Mouse (Mus musculus) kidney, embryonic 16.5 days (tissue): Measurements from ENCODE around the gene Angptl4. TPM values are rescaled to one million over a fixed set of nuclear protein-coding genes. Genes with fewer than 3 reads are reported as not detected.
"Not testable (repeated sequence)": the region's sequence is repeated elsewhere in the genome, so short reads cannot be mapped to it uniquely, and the experiment has no call there.

Source experiments
- ATAC-seq: fragments of 200-750 bp; cut with Nextera tagmentation; 2 replicates; pipeline ENCODE4 v1.8.0; 2017; ENCODE audit warnings: moderate TSS enrichment; ENCODE audit not compliant: low FRiP score, low TSS enrichment
- H3K27ac ChIP-seq: fragments of 300-500 bp; sonication (generic); 2 replicates; pipeline ENCODE4 v1.5.1; 2014; ENCODE audit warnings: low read length
- H3K27me3 ChIP-seq: fragments of 300-500 bp; sonication (generic); 2 replicates; pipeline ENCODE4 v1.6.1; 2014; ENCODE audit warnings: low read length, control low read depth, mixed read lengths; ENCODE audit not compliant: insufficient read depth
- H3K36me3 ChIP-seq: fragments of 300-500 bp; sonication (generic); 2 replicates; pipeline ENCODE4 v1.6.1; 2014; ENCODE audit warnings: low read length, control low read depth, mixed read lengths; ENCODE audit not compliant: insufficient read depth
- H3K4me1 ChIP-seq: fragments of 300-500 bp; sonication (generic); 2 replicates; pipeline ENCODE4 v1.6.1; 2014; ENCODE audit warnings: low read length, control low read depth, mixed read lengths; ENCODE audit not compliant: insufficient read depth
- H3K4me2 ChIP-seq: fragments of 300-500 bp; sonication (generic); replicated peaks from 2 replicates; pipeline ENCODE4 v1.6.1; 2014; ENCODE audit warnings: low read depth, low read length
- H3K4me3 ChIP-seq: fragments of 300-500 bp; sonication (generic); 2 replicates; pipeline ENCODE4 v1.5.1; 2014; ENCODE audit warnings: mild to moderate bottlenecking, low read length
- H3K9ac ChIP-seq: fragments of 300-500 bp; sonication (generic); replicated peaks from 2 replicates; pipeline ENCODE4 v1.6.1; 2014; ENCODE audit warnings: low read length
- H3K9me3 ChIP-seq: fragments of 300-500 bp; sonication (generic); 2 replicates; pipeline ENCODE4 v1.6.1; 2016; ENCODE audit warnings: low read length, control low read depth
- WGBS: fragments of 180-500 bp; shearing (Covaris S2); extraction: QIAGEN DNeasy Blood & Tissue Kit; methylation state at CpG from one replicate; pipeline ENCODE4 v1.1.7; 2014; 5-methylcytosine and 5-hydroxymethylcytosine counted together
- polyA plus RNA-seq: library from polyadenylated mRNA; unstranded; fragments of >200 nt; fragmentation: Nextera tagmentation; extraction: Ambion mirVana; gene quantifications from 2 replicates; pipeline ENCODE4 v1.2.1, GENCODE M21; 2015

Angptl4 gene
- polyA plus RNA-seq: 28.4 and 29.5 TPM in 2 replicates

GRCm38 (mm10) chr17:33781124-33781977, at the start of gene Angptl4:
TSS of gene Angptl4 (minus strand) at chr17:33781830.
- peaks cover 11% of the 10 kb centered on the region; the same call in 1 of the 2 replicates for H3K36me3 ChIP-seq
- H3K27ac ChIP-seq: peak within 1 kb of the TSS; percentile 82
- H3K27me3 ChIP-seq: no peaks in the 10 kb centered on the region
- WGBS: under 1% methylated on average over 50 of the region's 50 CpGs
- H3K4me1 ChIP-seq: peaks cover 31% of the 10 kb centered on the region
- H3K4me3 ChIP-seq: peak within 1 kb of the TSS; percentile 51
- H3K4me2 ChIP-seq: peak within 1 kb of the TSS; percentile 91
- ATAC-seq: peak; percentile 85
- H3K9ac ChIP-seq: peak within 1 kb of the TSS; percentile 65
- no peaks in the 10 kb centered on the region for H3K9me3 ChIP-seq

GRCm38 (mm10) chr17:33829561-33829960, 47.9 kb upstream of the Angptl4 start:
- H3K4me1 ChIP-seq: peaks cover 12% of the 10 kb centered on the region
- H3K4me3 ChIP-seq: no peak overlapping the region
- H3K27ac ChIP-seq: no peak overlapping the region
- ATAC-seq: no peak
- no peak overlapping the region for H3K9ac ChIP-seq
- WGBS: 90% methylated on average over 10 of the region's 10 CpGs
- H3K9me3 ChIP-seq: no peaks in the 10 kb centered on the region
- no peaks in the 10 kb centered on the region for H3K27me3 ChIP-seq
- no peak overlapping the region for H3K4me2 ChIP-seq
- peaks cover 50% of the 10 kb centered on the region for H3K36me3 ChIP-seq

GRCm38 (mm10) chr17:33828892-33829291, 47.3 kb upstream of the Angptl4 start:
- ATAC-seq: no peak; the same call in 1 of the 2 replicates
- 50% methylated on average over 2 of the region's 2 CpGs for WGBS
- Histone ChIP-seq H3K9me3 (no peaks in the 10 kb centered on the region), H3K27ac (no peak overlapping the region), H3K9ac (no peak overlapping the region), H3K4me3 (no peak overlapping the region), H3K4me2 (no peak overlapping the region), H3K36me3 (peaks cover 43% of the 10 kb centered on the region), H3K4me1 (peaks cover 12% of the 10 kb centered on the region), H3K27me3 (no peaks in the 10 kb centered on the region)

GRCm38 (mm10) chr17:33826850-33827249, 45.2 kb upstream of the Angptl4 start:
- H3K27me3 ChIP-seq: no peaks in the 10 kb centered on the region
- H3K9ac ChIP-seq: no peak overlapping the region
- peaks cover 28% of the 10 kb centered on the region for H3K4me1 ChIP-seq
- whole genome bisulfite sequencing: 1% methylated on average over 3 of the region's 3 CpGs
- no peak overlapping the region for H3K4me3 ChIP-seq
- H3K4me2 ChIP-seq: no peak overlapping the region
- H3K27ac ChIP-seq: no peak overlapping the region
- H3K9me3 ChIP-seq: no peaks in the 10 kb centered on the region
- ATAC-seq: no peak
- H3K36me3 ChIP-seq: peaks cover 39% of the 10 kb centered on the region

GRCm38 (mm10) chr17:33825462-33825861, 43.8 kb upstream of the Angptl4 start:
- Histone ChIP-seq H3K4me3 (peak overlapping the region; percentile 88), H3K4me1 (peaks cover 28% of the 10 kb centered on the region), H3K27ac (no peak overlapping the region), H3K27me3 (no peaks in the 10 kb centered on the region), H3K9ac (peak overlapping the region; percentile 90), H3K9me3 (no peaks in the 10 kb centered on the region), H3K4me2 (peak overlapping the region; percentile 88), H3K36me3 (peaks cover 38% of the 10 kb centered on the region)
- WGBS: 80% methylated on average over 8 of the region's 8 CpGs
- ATAC-seq: no peak

GRCm38 (mm10) chr17:33824997-33825330, 43.3 kb upstream of the Angptl4 start:
- Histone ChIP-seq H3K9ac (peak overlapping the region; percentile 90), H3K4me1 (peaks cover 28% of the 10 kb centered on the region), H3K36me3 (peaks cover 38% of the 10 kb centered on the region), H3K4me2 (peak overlapping the region; percentile 88), H3K27ac (peak overlapping the region; percentile 91), H3K4me3 (peak overlapping the region; percentile 88)
- H3K27me3 ChIP-seq, H3K9me3 ChIP-seq, ATAC-seq: not testable (repeated sequence)
- WGBS: 6% methylated on average over 6 of the region's 6 CpGs

GRCm38 (mm10) chr17:33824084-33824996, 42.7 kb upstream of the Angptl4 start, which contains the start of the genes Rps28 and Ndufa7:
TSS of gene Rps28 (minus strand) at chr17:33824562.
TSS of gene Ndufa7 (plus strand) at chr17:33824572.
- under 1% methylated on average over 51 of the region's 51 CpGs for WGBS
- Histone ChIP-seq H3K4me2 (peak within 1 kb of the TSS; percentile 89), H3K36me3 (peaks cover 38% of the 10 kb centered on the region), H3K9me3 (no peaks in the 10 kb centered on the region), H3K9ac (peak within 1 kb of the TSS; percentile 90), H3K27me3 (no peaks in the 10 kb centered on the region), H3K27ac (peak within 1 kb of the TSS; percentile 91), H3K4me1 (peaks cover 28% of the 10 kb centered on the region), H3K4me3 (peak within 1 kb of the TSS; percentile 88)
- ATAC-seq: peak; percentile 94

- peak overlapping the region; percentile 90 for H3K9ac ChIP-seq
- H3K27me3 ChIP-seq, ATAC-seq, H3K9me3 ChIP-seq: not testable (repeated sequence)
- H3K4me1 ChIP-seq: peaks cover 35% of the 10 kb centered on the region
- WGBS: 74% methylated on average over 8 of the region's 8 CpGs
- H3K36me3 ChIP-seq: peaks cover 44% of the 10 kb centered on the region
- H3K4me3 ChIP-seq: peak overlapping the region; percentile 88
- peak overlapping the region; percentile 89 for H3K4me2 ChIP-seq
- peak overlapping the region; percentile 31; the same call in 1 of the 2 replicates for H3K27ac ChIP-seq
Observed at GRCm38 (mm10) chr17:33823171-33823570, 41.5 kb upstream of the Angptl4 start.

GRCm38 (mm10) chr17:33822436-33822959, 40.9 kb upstream of the Angptl4 start:
- Histone ChIP-seq H3K4me3 (peak overlapping the region; percentile 88), H3K4me2 (peak overlapping the region; percentile 89), H3K9ac (peak overlapping the region; percentile 12; the same call in 1 of the 2 replicates), H3K27me3 (no peaks in the 10 kb centered on the region), H3K27ac (no peak overlapping the region), H3K36me3 (peaks cover 43% of the 10 kb centered on the region), H3K4me1 (peaks cover 40% of the 10 kb centered on the region), H3K9me3 (no peaks in the 10 kb centered on the region)
- no peak for ATAC-seq
- 78% methylated on average over 1 of the region's 1 CpGs for WGBS
